Mouse (Mus musculus): Measurements from ENCODE around the gene Bphl. TPM values are rescaled to one million over a fixed set of nuclear protein-coding genes. Genes with fewer than 3 reads are reported as not detected.

Gene Bphl
- total and polyA plus RNA-seq, 2 experiments from 2014 or later, result 40.5 to 51.2 TPM

DNA sequence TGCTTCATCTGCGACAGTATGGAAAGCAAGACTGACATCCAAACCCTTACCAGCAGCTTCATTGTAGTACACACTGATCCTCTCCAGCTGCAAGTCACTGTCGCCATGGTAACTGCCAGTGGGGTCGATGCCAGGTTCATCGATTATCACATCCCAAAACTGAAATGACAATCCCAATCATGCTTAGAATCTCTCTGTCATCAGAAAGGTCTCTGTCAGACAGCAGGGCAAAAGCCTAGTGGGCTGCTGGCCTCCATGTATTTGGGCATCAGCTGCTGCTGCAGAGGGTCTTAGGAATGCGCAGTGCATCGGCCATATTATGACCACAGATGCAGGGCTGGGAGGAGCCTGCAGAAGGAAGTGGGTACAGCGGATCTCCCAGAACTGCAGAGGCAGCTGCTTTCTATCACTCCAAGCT, 51.5 kb downstream of the Bphl start:
- peak overlapping the region; percentile 85 for H3K27ac ChIP-seq (ENCODE audit: low read depth, low read length)
- peaks cover 20% of the 10 kb centered on the region for H3K4me1 ChIP-seq (ENCODE audit: insufficient read depth)
- no peak for TF ChIP-seq CTCF (IDR thresholded peaks at IDR 0.05; ENCODE audit: low read depth)
- WGBS, result 40% methylated on average over 7 of the region's 7 CpGs
- DNase-seq, result peak; percentile 74
- H3K9ac ChIP-seq, result peak overlapping the region; percentile 31; the same call in 1 of the 2 replicates
- no peak overlapping the region for H3K4me3 ChIP-seq (ENCODE audit: low read depth, low read length)
- H3K27me3 ChIP-seq (ENCODE audit: insufficient read depth, low read length), result no peaks in the 10 kb centered on the region
- H3K9me3 ChIP-seq (ENCODE audit: low read length), result no peaks in the 10 kb centered on the region
- peak overlapping the region; percentile 28 for H3K4me2 ChIP-seq (ENCODE audit: low read depth)
- peak; percentile 89 for ATAC-seq
- H3K36me3 ChIP-seq (ENCODE audit: insufficient read depth), result no peaks in the 10 kb centered on the region

DNA sequence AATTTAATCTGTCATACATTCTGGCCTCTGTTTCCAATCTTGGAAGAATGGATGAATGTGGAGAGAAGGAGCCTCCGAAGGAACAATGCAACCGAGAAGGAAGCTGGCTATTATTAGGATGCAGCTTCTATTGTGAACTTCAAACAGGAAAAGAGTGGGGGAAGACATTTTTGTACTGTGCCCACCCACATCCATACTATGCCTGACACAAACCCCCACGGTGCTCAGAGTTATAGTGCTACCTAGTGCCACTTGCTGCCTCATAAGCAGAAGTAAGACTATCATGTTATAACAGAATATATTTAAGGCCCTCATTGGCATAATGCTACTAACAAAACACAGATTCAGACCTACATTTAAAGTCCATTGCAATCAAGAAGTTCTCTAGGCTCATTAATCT, 52.0 kb downstream of the Bphl start:
- ATAC-seq (no peak), DNase-seq (no peak)
- Histone ChIP-seq H3K4me1 (ENCODE audit: insufficient read depth) (peaks cover 20% of the 10 kb centered on the region), H3K4me2 (ENCODE audit: low read depth) (peak overlapping the region; percentile 28; the same call in 1 of the 2 replicates), H3K36me3 (ENCODE audit: insufficient read depth) (no peaks in the 10 kb centered on the region), H3K27me3 (ENCODE audit: insufficient read depth, low read length) (no peaks in the 10 kb centered on the region), H3K4me3 (ENCODE audit: low read depth, low read length) (no peak overlapping the region), H3K9ac (0 out of 2 replicates have a peak overlapping the region, but pooled peaks have one; percentile 31), H3K27ac (ENCODE audit: low read depth, low read length) (peak overlapping the region; percentile 85), H3K9me3 (ENCODE audit: low read length) (no peaks in the 10 kb centered on the region)
- TF ChIP-seq CTCF (IDR thresholded peaks at IDR 0.05; ENCODE audit: low read depth), result no peak
- WGBS, result 43% methylated on average over 3 of the region's 3 CpGs

DNA sequence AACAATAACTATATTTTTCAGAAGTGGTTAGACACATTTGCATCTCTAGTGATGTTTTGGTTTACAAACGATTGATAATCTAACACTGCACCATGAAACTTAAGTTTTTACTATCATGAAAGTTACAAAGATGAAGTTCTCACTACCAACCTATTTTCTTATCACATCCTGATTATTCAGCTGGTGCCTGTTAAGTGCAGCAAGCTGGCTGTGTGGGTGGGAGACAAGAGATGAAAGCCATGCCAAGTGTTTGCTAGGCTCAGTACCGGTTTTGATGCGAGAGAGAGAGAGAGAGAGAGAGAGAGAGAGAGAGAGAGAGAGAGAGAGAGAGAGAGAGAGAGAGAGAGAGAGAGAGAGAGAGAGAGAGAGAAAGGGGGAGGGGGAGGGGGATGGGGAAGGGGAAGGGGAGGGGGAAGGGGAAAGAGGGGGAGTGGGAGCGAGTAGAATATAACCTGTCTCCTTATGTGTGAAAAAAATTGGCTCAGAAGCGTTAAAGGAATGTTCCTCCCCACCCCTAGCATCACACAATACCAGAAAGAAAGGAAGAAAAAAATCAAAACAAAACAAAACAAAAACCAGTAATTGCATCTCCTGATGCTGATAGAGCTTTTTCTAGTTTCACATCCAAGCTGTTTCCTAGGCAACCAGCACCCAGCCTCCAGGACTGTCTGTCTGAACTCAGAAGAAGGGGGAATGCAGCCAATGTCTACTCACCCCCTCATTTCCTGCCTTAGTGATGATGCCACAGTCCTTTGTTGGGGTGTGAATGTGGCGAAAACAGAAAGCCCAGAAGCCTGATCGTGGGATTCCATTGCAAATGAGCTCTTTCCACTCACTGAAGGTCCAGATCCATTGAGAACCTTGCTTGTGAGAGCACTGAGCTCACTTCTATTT, 58.4 kb downstream of the Bphl start:
- 12% methylated on average over 6 of the region's 7 CpGs for WGBS
- H3K36me3 ChIP-seq (ENCODE audit: insufficient read depth), result no peaks in the 10 kb centered on the region

DNA sequence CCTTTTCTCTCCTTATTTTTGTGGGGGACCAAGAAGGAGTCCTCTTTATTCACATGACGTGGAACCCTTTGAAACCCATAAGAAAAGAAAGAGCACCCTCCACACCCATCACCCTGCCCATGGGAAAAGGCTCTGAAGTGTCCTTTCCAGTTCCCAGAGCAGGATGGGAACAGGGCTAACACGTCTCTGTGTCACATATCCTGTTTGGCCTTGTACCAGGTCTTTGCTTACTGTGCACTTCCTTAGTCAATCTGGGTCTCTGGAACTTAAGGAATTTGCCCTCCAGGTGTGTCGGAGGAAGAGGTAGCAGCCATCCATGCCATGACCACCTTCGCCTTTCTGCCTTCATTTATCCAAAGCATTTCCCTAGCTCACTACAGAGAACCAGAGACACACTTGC, 59.1 kb downstream of the Bphl start:
- peak overlapping the region; percentile 31 for H3K4me2 ChIP-seq (ENCODE audit: low read depth)
- no peak overlapping the region for H3K4me3 ChIP-seq (ENCODE audit: low read depth, low read length)
- peak overlapping the region; percentile 37; the same call in 1 of the 2 replicates for H3K9ac ChIP-seq
- no peak for TF ChIP-seq CTCF (IDR thresholded peaks at IDR 0.05; ENCODE audit: low read depth)
- DNase-seq (no peak), ATAC-seq (peak; percentile 65)
- H3K36me3 ChIP-seq (ENCODE audit: insufficient read depth), result no peaks in the 10 kb centered on the region
- WGBS, result 33% methylated on average over 4 of the region's 4 CpGs
- H3K9me3 ChIP-seq (ENCODE audit: low read length), result no peaks in the 10 kb centered on the region
- peaks cover 20% of the 10 kb centered on the region for H3K4me1 ChIP-seq (ENCODE audit: insufficient read depth)
- no peaks in the 10 kb centered on the region for H3K27me3 ChIP-seq (ENCODE audit: insufficient read depth, low read length)
- peak overlapping the region; percentile 92 for H3K27ac ChIP-seq (ENCODE audit: low read depth, low read length)

More for the DNA sequence above, 58.4 kb downstream of the Bphl start:
- H3K9me3 ChIP-seq (ENCODE audit: low read length), result no peaks in the 10 kb centered on the region
- H3K27me3 ChIP-seq (ENCODE audit: insufficient read depth, low read length), result no peaks in the 10 kb centered on the region
- ATAC-seq (peak; percentile 99), DNase-seq (peak; percentile 91)
- no peak for TF ChIP-seq CTCF (IDR thresholded peaks at IDR 0.05; ENCODE audit: low read depth)
- peak overlapping the region; percentile 31 for H3K4me2 ChIP-seq (ENCODE audit: low read depth)
- H3K9ac ChIP-seq, result peak overlapping the region; percentile 37; the same call in 1 of the 2 replicates
- H3K4me3 ChIP-seq (ENCODE audit: low read depth, low read length), result peak overlapping the region; percentile 18
- peaks cover 20% of the 10 kb centered on the region for H3K4me1 ChIP-seq (ENCODE audit: insufficient read depth)
- H3K27ac ChIP-seq (ENCODE audit: low read depth, low read length), result peak overlapping the region; percentile 92

DNA sequence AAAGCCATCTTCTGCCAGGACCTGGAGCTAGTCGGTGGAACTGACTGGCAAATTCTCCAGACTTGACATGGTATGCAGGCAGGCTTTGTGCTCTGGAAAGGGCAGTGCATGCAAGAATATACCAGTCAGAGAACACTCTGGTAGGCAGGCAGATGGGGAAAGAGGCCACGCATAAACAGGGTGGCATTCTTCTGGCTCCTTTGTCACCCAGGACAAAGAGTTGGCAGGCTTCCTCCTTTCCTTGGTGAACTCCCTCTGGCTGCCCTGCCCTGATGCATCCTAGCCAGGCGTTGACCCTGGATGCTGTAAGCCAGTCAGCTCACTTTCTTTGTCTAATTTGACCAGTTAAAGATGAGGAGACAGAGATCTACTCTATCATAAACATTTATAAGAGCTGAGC, 59.7 kb downstream of the Bphl start:
- DNase-seq (peak; percentile 14), ATAC-seq (no peak)
- Histone ChIP-seq H3K9me3 (ENCODE audit: low read length) (no peaks in the 10 kb centered on the region), H3K4me2 (ENCODE audit: low read depth) (no peak overlapping the region), H3K27ac (ENCODE audit: low read depth, low read length) (peak overlapping the region; percentile 92), H3K27me3 (ENCODE audit: insufficient read depth, low read length) (no peaks in the 10 kb centered on the region), H3K36me3 (ENCODE audit: insufficient read depth) (no peaks in the 10 kb centered on the region), H3K4me3 (ENCODE audit: low read depth, low read length) (no peak overlapping the region), H3K4me1 (ENCODE audit: insufficient read depth) (peaks cover 20% of the 10 kb centered on the region), H3K9ac (no peak overlapping the region)
- 44% methylated on average over 3 of the region's 3 CpGs for WGBS
- TF ChIP-seq CTCF (IDR thresholded peaks at IDR 0.05; ENCODE audit: low read depth), result no peak

DNA sequence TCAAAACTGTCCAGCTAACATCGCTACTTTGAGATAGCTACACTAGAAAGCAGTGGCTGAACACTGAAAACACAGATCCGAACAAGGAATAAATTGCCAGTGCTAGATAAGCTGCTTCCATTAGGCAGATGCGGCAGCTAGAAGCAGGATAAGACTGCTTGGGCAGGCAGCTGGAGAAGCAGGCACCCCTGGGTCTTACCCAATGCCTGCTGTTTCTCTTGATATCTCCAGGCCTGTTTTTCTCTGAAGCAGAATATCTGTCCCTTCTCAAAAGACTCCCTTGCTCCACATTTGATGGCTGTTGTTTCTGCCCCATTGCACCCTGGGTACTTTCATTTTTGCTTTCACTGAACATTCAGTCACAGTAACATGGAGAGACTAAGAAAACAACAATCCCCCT, 63.3 kb downstream of the Bphl start:
- Histone ChIP-seq H3K9me3 (ENCODE audit: low read length) (no peaks in the 10 kb centered on the region), H3K4me3 (ENCODE audit: low read depth, low read length) (no peak overlapping the region), H3K36me3 (ENCODE audit: insufficient read depth) (no peaks in the 10 kb centered on the region), H3K27me3 (ENCODE audit: insufficient read depth, low read length) (no peaks in the 10 kb centered on the region), H3K27ac (ENCODE audit: low read depth, low read length) (0 out of 2 replicates have a peak overlapping the region, but pooled peaks have one; percentile 5), H3K4me1 (ENCODE audit: insufficient read depth) (peaks cover 13% of the 10 kb centered on the region), H3K4me2 (ENCODE audit: low read depth) (no peak overlapping the region), H3K9ac (no peak overlapping the region)
- 84% methylated on average over 3 of the region's 3 CpGs for WGBS
- TF ChIP-seq CTCF (IDR thresholded peaks at IDR 0.05; ENCODE audit: low read depth), result no peak
- ATAC-seq, result no peak
- no peak for DNase-seq

DNA sequence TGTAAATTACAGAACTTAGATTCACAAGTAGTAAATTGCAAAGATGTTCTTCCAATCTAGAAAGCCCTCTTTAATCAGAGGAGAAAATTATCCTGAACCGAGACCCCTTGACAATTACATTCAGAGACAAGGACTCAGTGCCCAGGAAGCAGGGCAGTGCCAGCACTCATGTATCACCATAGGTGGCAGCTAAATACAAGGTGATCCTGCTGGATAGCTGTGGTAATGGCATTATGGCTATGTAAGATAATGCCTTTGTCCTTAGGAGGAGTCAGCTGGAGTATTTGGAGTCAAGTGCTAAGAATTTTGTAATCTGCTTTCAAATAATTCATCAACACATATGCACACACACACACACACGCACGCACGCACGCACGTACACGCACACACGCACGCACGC, 63.9 kb downstream of the Bphl start:
- H3K4me2 ChIP-seq (ENCODE audit: low read depth), result no peak overlapping the region
- H3K9ac ChIP-seq, result no peak overlapping the region
- no peaks in the 10 kb centered on the region for H3K27me3 ChIP-seq (ENCODE audit: insufficient read depth, low read length)
- H3K9me3 ChIP-seq (ENCODE audit: low read length), result no peaks in the 10 kb centered on the region
- no peaks in the 10 kb centered on the region for H3K36me3 ChIP-seq (ENCODE audit: insufficient read depth)
- peaks cover 11% of the 10 kb centered on the region for H3K4me1 ChIP-seq (ENCODE audit: insufficient read depth)
- H3K27ac ChIP-seq (ENCODE audit: low read depth, low read length), result no peak overlapping the region
- TF ChIP-seq CTCF (IDR thresholded peaks at IDR 0.05; ENCODE audit: low read depth), result no peak
- H3K4me3 ChIP-seq (ENCODE audit: low read depth, low read length), result no peak overlapping the region
- 91% methylated on average over 10 of the region's 10 CpGs for WGBS
- DNase-seq, result no peak
- ATAC-seq, result no peak
